Mouse (Mus musculus) cerebellum, postnatal 14 days (tissue): ENCODE results near the gene Atp8b4.

Experiments used
- DNase-seq, 2 experiments: peaks; one replicate each; pipeline ENCODE4 v3.0.0; 2021; ENCODE audit warnings: mixed read lengths in 2 of 2

The Atp8b4 gene

GRCm38 (mm10) chr2:126284071-126284470, 216.4 kb downstream of the Atp8b4 start:
- no peak for DNase-seq

GRCm38 (mm10) chr2:126283086-126283485, 217.4 kb downstream of the Atp8b4 start:
- DNase-seq = no peak

DNA sequence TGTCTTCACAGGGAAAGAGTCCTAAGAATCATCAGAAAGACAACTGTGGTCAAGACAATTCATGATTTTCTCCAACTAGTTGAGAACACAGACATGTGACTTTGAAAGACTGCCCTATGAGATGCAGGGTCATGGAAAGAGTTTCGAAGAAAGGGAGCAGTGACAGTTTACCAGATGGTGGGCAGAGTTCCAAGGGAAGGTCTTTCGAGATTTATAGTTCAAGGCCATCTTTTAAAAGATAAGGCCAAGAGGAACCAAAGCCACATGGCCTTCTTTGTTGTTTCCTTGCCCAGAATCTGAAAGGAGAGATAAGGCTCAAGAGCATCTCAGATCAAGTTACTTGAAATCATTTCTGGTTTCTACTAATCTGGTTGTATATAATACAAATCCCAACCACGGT, 225.0 kb downstream of the Atp8b4 start:
- no peak for DNase-seq

DNA sequence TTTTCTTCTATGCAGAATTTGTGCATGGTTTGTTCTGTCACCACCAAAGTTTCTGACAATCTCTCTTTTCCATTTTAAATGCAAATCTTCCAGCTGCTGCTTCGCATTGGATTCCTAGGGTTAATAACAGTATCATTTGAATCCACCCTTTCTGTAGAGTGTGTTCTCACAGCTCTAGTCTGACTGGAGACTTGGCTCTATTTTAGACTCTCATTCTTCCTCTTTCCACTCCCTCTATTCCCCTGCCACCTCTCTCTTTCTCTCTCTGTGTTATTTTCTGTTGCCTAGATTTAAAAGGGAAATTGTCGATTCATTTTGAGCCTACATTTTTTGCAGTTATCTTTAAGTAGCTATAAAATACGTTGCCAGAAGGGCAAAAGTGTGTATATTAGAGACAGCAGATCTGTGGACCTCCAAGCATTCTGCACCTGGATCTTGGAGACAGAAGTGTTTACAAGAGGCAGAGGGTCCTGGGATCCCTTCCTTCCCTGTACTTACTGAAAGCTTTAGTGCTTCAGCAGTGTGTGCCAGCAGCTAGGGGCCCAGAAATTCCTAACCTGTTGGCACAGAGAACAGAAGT, 225.6 kb downstream of the Atp8b4 start:
- DNase-seq = no peak

DNA sequence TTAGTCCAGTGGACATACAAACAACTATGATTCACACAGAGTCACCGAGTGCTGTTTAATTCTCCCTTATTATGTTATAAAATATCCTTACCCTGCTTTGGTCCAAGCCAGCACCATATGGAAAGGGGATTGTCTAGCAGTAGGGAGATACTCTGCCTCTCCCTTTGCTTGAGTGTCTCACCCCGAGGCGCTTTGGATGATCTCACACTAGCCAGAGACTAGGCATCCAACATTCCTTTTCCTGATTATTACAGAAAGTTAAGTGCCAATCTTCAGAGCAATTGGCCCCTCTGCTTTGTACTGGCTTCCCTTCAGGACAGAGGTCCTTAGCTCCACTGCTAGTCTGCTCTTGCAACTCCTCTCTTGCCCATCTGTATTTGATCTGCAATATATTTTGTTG, 226.2 kb downstream of the Atp8b4 start:
- no peak for DNase-seq
